Mouse (Mus musculus): ENCODE measurements around the gene Dmp1. TPM values are rescaled to one million over a fixed set of nuclear protein-coding genes. Genes with fewer than 3 reads are reported as not detected.

The Dmp1 gene
- polyA plus RNA-seq, 1 experiment from 2014 or later, result not detected

DNA sequence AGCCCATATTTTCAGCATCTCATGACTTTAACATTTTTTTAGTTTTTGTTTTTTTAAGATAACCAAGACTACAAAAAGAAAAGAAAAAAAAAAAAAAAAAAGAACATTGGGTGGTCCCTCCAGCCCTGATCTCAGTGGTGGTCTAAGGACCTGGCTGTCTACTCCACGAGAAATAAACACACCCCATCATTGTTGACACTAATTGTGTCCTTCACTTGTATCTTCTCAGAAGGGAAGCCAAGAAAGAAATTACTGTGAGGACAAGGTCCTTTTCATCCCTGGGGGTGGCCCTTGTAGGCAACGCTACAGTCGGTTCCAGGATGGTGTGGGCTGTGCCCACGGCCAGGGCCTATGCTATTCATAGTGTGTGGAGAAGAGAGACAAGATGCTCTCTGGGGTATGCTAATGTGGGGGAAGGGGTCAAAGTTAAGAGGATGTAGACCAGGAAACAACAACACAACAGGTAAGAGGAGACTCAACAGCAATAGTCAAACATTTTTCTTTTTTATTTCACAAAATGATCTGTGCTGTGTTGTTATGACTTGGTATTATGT, 59.6 kb downstream of the Dmp1 start:
- no peak for ATAC-seq (ENCODE audit: insufficient read depth)
- H3K4me2 ChIP-seq, result no peak overlapping the region

DNA sequence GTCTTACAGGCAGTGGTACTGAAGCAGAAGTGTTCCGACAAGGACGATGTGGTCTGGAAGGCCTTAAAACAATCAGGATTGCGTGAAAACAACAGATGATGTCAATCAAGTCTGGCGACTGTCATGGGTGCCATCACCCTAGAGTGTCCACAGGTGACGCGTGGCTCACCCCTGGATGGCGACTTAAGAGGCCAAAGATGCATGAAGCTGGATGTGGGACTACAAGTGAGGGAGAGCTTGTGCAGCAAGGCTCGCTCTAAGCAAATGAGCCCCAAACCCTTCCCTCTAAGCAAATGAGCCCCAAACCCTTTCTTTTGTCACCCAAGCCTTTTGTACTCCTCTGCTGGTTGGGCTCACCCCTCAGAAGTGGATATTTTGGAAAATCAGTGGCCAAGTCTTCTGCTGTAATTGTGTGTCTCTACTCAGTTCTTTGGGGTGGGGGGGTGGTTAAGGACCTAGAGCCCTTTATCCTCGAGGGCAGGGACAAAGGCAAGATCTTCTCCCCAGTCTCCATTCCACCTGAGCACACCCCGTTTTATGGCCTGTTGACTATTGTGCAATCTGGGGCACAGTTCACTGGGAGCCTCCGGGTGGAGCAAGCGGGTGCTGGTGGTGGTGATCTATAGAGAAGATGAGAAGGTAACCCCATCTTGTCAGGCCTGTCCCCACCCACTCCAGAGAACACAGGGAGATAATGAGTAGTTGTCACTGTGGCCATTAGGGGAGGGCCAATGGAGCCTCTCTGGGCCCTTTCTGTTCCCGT, 60.8 kb downstream of the Dmp1 start:
- no peaks in the 10 kb centered on the region for H3K9me3 ChIP-seq (replicated peaks)
- no peak overlapping the region for H3K4me2 ChIP-seq
- no peaks in the 10 kb centered on the region for H3K27me3 ChIP-seq
- no peak overlapping the region for H3K9ac ChIP-seq
- no peaks in the 10 kb centered on the region for H3K36me3 ChIP-seq (replicated peaks)
- H3K4me1 ChIP-seq (replicated peaks), result no peaks in the 10 kb centered on the region
- WGBS (ENCODE audit: insufficient replicate concordance), result 64% methylated on average over 13 of the region's 13 CpGs
- no peak overlapping the region for H3K4me3 ChIP-seq (replicated peaks)
- H3K27ac ChIP-seq (replicated peaks), result no peak overlapping the region
- no peak for ATAC-seq (ENCODE audit: insufficient read depth)

More for the DNA sequence above, 59.6 kb downstream of the Dmp1 start:
- 57% methylated on average over 4 of the region's 4 CpGs for WGBS (ENCODE audit: insufficient replicate concordance)
- Histone ChIP-seq H3K9ac (no peak overlapping the region), H3K36me3 (replicated peaks) (no peaks in the 10 kb centered on the region), H3K9me3 (replicated peaks) (no peaks in the 10 kb centered on the region), H3K4me1 (replicated peaks) (no peaks in the 10 kb centered on the region), H3K4me3 (replicated peaks) (no peak overlapping the region), H3K27me3 (no peaks in the 10 kb centered on the region), H3K27ac (replicated peaks) (no peak overlapping the region)

Other genes starting within 250 kb of the Dmp1 start
- gene Hsd17b13, start 225.2 kb upstream of the Dmp1 start, polyA plus RNA-seq (2015; fragmentation: Nextera tagmentation; extraction: Ambion mirVana), result 35.5 and 52.8 TPM in 2 replicates
- 2.6 and 2.7 TPM in 2 replicates for gene Hsd17b11, start 180.7 kb upstream of the Dmp1 start, polyA plus RNA-seq (2015; fragmentation: Nextera tagmentation; extraction: Ambion mirVana)
- 69.4 and 69.6 TPM in 2 replicates for gene Nudt9, start 156.3 kb upstream of the Dmp1 start, polyA plus RNA-seq (2015; fragmentation: Nextera tagmentation; extraction: Ambion mirVana)
- not detected in 2 replicates for gene Gm17660, start 125.0 kb upstream of the Dmp1 start, polyA plus RNA-seq (2015; fragmentation: Nextera tagmentation; extraction: Ambion mirVana)
- 2.9 and 3.2 TPM in 2 replicates for gene Sparcl1, start 88.9 kb upstream of the Dmp1 start, polyA plus RNA-seq (2015; fragmentation: Nextera tagmentation; extraction: Ambion mirVana)
- not detected in 2 replicates for gene Dspp, start 31.9 kb upstream of the Dmp1 start, polyA plus RNA-seq (2015; fragmentation: Nextera tagmentation; extraction: Ambion mirVana)
- gene Ibsp, start 96.6 kb downstream of the Dmp1 start, polyA plus RNA-seq (2015; fragmentation: Nextera tagmentation; extraction: Ambion mirVana), result 0.06 TPM in 1 of 2 replicates, not detected in the other
- gene Mepe, start 122.7 kb downstream of the Dmp1 start, polyA plus RNA-seq (2015; fragmentation: Nextera tagmentation; extraction: Ambion mirVana), result not detected in 2 replicates
- 7.3 and 18.7 TPM in 2 replicates for gene Spp1, start 232.5 kb downstream of the Dmp1 start, polyA plus RNA-seq (2015; fragmentation: Nextera tagmentation; extraction: Ambion mirVana)